Mouse (Mus musculus): ENCODE measurements around the gene Filip1l.

Gene Filip1l

DNA sequence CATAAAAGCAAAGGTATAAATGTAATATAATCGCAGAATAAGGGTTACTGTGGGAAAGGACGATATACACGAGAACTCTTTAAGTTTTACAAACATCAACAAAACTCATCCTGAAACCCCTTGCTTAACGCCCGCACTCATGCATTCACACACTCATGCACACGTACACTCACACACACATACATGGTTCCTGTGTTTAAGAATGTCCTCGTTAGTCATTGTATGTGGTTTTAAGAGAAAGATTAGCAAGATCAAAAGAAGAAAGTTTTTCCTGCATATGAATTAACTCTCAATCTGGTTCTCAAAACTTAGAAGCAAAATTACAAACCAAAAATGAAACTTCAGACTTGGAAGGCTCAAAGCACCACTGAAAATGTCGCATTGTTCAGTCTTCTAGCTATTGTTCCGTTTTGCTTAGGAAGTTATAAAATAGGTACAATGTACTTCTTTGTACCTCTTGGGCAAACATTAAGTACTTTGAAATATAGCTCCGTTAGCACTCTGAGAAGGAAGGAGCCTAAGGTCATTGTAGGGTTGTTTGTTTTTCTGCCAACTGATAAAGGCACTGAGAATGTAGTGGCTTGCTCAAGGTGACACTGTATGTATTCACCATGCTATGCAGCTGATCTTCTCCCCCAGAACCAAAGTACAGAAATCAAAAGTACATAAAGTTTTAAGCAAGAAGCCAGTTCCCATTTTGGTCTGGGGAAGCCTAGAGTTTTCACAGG lies 142.7 kb downstream of the Filip1l start:
- in situ Hi-C loops (cut with MboI; ENCODE audit: low pct_unique_long_range_greater_than_20kb in 1 of 2, low sequenced_read_pairs in 2 of 2, unreplicated experiment in 1 of 2): no loop called here

DNA sequence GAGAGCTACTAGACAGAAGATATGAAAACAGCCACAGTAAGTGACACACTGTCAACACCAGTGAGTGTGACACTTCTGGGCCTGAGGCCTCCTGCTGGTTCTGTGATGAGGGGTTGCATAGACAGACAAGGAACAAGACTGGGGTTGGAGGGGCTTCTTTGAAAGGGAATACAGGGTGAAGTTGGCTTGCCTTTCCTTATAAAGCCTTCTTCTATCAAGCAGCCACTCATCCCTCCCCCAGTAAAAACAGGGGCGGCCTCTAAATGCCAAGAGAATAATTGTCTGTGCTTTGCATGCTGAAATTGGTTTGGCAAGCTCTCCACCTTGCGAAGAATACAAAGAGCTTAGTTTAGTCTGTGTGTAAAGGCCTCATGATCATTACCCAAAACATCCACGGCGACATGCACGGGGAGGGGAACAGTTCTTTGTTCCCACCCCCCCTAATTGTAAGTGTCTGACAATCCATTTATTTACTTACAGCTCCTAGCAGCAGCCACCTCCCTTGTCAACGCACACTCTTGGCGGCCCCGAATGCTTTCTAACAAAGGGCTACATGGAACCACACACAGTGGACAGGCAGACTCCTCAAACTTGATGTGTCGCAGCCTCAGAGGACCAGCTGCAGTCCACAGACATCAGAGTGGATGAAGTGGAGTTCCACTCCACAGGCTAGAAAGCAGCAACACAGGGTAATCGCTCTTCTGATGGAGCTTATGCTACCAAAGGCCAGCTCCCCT lies 143.7 kb downstream of the Filip1l start:
- in situ Hi-C loops (cut with MboI; ENCODE audit: low pct_unique_long_range_greater_than_20kb in 1 of 2, low sequenced_read_pairs in 2 of 2, unreplicated experiment in 1 of 2): no loop called here

DNA sequence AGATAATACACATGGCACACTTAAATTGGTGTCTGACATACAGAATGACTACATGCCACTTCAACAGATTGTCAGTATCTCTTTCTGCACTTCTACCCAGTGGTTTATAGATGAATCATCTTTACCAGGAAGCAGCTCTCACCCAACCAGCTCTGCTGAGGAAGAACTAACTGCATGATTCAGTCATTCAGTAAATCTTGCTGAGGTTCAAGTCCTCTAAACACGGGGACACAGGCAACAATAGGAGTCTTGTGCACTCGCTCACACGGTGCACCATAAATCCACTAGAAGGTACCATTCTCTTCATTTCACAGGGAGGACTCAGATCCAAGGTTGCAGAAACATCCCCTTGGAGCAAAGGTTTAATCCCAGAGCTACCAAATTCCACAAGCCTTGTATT lies 148.0 kb downstream of the Filip1l start:
- in situ Hi-C loops (cut with MboI; ENCODE audit: low pct_unique_long_range_greater_than_20kb in 1 of 2, low sequenced_read_pairs in 2 of 2, unreplicated experiment in 1 of 2): no loop called here

DNA sequence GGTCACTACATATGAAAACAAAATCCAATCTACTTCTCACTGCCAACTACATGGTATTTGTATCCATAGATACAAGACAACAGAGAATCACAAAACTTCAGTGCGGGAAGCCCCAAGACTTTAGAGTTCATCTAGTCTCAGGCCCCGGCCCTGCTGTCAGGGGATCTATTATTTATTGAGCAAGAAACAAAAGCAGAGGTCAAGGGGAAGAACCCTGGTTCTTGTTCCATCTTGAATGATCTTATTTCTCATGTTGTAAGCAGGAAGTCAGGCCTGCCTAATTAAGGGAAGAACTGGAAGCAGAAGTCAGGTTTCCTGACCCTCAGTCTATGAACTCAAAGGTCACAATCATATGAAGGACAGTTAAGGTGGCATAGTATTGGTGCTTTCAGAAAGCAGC lies 149.3 kb downstream of the Filip1l start:
- in situ Hi-C loops (cut with MboI; ENCODE audit: low pct_unique_long_range_greater_than_20kb in 1 of 2, low sequenced_read_pairs in 2 of 2, unreplicated experiment in 1 of 2): no loop called here

DNA sequence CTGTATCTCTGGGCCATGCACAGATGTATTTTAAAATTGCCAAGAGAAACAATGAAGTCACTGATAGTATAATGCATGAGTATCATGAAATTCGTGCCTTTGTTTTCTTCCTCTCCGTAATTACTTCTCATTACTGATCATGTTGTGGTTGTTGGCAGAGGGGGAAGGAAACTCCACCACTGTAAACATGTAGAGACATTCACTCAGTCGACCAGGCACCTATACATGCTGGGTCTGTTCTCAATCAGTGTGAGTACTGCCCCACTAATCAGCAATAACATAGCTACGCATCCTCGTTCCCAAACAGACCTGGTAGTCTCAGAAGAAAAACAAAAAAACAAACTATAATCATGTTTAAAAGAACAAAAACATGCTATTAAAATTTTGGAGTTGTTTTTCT lies 149.9 kb downstream of the Filip1l start:
- in situ Hi-C loops (cut with MboI; ENCODE audit: low pct_unique_long_range_greater_than_20kb in 1 of 2, low sequenced_read_pairs in 2 of 2, unreplicated experiment in 1 of 2): no loop called here

DNA sequence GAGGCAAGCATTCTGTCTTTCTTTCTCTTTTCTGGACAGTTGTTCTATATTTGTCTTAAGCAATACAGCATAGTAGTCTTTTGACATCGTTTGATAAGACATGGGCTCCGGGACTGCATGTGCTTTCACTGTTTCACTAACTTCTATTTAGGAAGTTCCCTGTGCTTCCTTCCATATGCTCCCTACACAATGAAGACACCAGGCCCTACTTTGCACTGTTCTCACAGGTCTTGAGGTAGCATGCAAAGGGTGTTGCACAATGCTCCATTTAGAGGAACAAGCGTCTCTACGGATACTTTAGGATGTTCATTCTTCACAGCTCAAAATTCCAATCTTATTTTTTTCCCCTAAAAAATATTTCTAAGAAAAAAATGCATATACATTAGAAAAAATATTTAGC lies 151.8 kb downstream of the Filip1l start:
- in situ Hi-C loops (cut with MboI; ENCODE audit: low pct_unique_long_range_greater_than_20kb in 1 of 2, low sequenced_read_pairs in 2 of 2, unreplicated experiment in 1 of 2): no loop called here

DNA sequence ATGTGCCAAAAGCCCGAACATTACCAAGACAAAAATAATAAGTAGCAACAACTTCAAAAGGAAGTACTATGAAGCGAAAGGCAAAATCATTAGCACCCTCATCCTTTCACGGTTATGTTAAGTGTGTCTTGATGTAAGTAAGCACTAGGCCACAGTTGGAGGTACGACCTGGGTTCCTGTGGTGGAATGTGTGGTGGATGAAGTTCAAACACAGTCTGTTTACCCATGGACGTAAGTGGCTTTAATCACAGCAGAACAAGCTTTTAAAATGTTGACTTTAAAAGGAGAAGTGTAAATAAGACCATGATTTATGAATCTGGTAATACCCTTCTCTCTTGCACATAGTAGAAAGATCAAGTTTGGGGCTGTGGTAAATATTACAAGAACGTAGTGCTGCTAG lies 153.2 kb downstream of the Filip1l start:
- in situ Hi-C loops (cut with MboI; ENCODE audit: low pct_unique_long_range_greater_than_20kb in 1 of 2, low sequenced_read_pairs in 2 of 2, unreplicated experiment in 1 of 2): no loop called here

DNA sequence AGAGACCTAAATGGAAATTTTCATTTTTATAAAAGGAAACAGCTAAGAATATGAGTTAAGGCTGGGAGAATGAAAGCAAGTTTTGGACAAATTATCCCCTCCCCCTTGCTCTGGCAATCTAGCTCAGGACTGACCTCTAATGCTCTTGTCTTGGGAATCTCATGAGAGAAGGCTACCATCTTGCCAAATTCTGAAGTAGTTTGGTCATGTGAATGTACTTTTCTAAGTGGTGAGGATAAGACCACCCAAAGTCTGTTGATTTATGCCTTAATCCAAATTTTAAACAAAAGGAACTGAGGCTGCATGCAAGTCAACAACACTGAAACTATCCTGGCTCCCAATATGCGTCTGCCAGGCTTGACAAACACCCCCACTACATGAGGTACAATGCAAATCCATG lies 155.5 kb downstream of the Filip1l start:
- in situ Hi-C loops (cut with MboI; ENCODE audit: low pct_unique_long_range_greater_than_20kb in 1 of 2, low sequenced_read_pairs in 2 of 2, unreplicated experiment in 1 of 2): no loop called here

DNA sequence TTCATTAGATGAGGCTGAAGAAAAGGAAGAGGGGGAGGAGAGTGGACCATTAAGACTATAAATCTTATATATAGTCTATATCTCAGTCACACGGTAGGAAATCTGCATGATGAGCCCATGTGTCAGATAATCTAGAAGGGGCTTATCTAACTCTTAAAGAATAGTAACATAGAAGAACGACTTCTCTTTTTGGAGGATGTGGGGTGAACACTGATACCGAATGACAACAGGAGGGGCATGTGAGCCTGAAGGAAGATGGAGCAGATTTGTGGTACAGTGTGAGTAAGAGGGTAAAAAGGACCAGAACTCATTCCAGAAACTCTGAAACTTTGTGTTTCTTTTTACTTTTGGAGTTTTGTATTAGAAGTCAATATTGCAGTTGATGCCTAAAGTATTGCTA lies 156.2 kb downstream of the Filip1l start:
- in situ Hi-C loops (cut with MboI; ENCODE audit: low pct_unique_long_range_greater_than_20kb in 1 of 2, low sequenced_read_pairs in 2 of 2, unreplicated experiment in 1 of 2): no loop called here

DNA sequence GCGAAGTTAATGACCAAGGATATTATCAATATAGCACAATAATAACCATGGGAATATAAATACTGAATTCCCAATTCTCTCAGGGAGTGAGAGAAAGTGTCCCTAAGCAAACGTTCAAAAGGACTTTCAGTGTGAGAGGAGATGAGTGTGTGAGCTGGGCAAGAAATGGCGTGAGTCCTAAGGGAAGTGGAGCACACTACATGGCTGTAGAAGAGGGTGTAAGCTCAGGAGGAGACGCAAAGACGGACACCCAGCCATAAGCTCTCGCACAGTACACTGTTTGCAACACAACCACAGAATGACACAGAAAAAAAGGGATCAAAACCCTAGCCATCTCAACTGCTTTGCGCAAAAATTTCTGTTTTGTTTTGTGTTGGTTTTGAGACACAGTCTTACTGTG lies 160.7 kb downstream of the Filip1l start:
- in situ Hi-C loops (cut with MboI; ENCODE audit: low pct_unique_long_range_greater_than_20kb in 1 of 2, low sequenced_read_pairs in 2 of 2, unreplicated experiment in 1 of 2): no loop called here

DNA sequence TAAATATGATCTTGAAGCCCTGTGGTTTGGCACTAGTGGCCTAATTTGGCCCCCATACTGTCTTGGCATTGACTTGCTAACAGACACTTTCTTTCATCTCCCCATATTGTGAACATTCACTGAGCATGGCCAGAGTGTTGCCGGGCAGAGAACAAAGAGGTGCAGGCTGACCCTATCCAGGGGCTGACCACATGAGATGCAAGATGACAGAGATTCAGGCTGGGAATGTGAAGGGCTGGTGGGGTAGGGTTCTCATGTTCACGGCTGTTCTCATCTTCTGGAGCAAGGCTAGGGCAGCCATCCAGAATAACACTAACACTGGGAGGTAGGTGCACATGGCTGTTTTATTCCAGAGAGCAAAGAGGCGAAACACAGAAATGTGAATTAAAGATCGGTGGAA lies 161.5 kb downstream of the Filip1l start:
- in situ Hi-C loops (cut with MboI; ENCODE audit: low pct_unique_long_range_greater_than_20kb in 1 of 2, low sequenced_read_pairs in 2 of 2, unreplicated experiment in 1 of 2): no loop called here

DNA sequence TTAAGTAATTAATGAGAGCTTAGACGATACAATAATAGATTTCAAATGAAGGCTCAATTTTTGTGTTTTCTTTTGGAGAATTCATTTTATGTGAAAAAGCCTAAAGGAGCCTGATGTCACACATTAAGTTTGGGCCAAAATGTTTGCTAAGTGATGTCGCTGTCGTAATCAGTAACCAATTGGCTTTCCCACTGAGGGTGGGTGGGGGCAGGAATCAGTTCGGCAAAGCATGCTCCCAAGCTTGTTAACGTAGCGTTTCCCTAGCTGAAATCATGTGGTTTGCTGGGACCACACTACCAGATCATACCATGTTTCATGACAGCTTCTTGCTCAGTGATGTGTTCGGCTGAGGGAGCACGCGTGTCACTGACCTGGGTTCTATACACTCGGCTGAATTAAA lies 162.7 kb downstream of the Filip1l start:
- in situ Hi-C loops (cut with MboI; ENCODE audit: low pct_unique_long_range_greater_than_20kb in 1 of 2, low sequenced_read_pairs in 2 of 2, unreplicated experiment in 1 of 2): no loop called here

DNA sequence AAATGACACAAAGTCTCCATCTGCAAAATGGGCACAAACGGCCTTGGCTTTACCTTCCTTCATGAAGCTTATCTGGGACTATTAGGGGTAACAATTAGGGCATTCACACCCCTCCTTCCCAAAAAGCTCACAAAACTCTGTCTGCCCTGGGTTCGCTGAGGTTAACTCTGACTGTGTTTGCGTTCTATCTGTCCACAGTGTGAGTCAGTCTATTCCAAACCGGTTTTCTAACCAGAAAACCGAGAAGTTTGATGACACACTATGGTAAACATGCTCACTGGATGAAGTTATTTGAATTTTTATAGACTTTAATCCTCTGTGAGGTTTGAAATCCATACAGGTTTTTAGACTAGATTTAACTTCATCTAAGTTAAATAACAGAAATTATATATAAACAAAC lies 172.2 kb downstream of the Filip1l start:
- in situ Hi-C loops (cut with MboI; ENCODE audit: low pct_unique_long_range_greater_than_20kb in 1 of 2, low sequenced_read_pairs in 2 of 2, unreplicated experiment in 1 of 2): no loop called here

DNA sequence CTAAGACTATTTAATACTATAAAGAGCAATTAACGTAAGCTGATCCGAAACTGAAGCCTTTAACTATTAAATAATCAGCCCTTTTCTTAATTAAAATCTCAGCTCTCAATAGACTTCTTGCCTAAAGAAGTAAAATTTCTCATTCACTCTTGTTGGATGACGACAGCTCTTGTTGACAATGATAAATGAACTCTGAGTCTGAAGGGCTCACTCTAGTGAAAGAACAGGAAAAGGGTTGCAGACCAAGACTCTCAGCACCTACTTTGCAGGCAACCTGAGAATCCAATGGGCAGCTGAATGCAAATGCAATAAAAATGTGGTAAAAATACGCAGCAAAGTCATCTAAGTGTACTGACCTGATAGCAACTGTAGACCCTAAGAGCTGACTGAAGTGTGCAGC lies 172.6 kb downstream of the Filip1l start:
- in situ Hi-C loops (cut with MboI; ENCODE audit: low pct_unique_long_range_greater_than_20kb in 1 of 2, low sequenced_read_pairs in 2 of 2, unreplicated experiment in 1 of 2): no loop called here

DNA sequence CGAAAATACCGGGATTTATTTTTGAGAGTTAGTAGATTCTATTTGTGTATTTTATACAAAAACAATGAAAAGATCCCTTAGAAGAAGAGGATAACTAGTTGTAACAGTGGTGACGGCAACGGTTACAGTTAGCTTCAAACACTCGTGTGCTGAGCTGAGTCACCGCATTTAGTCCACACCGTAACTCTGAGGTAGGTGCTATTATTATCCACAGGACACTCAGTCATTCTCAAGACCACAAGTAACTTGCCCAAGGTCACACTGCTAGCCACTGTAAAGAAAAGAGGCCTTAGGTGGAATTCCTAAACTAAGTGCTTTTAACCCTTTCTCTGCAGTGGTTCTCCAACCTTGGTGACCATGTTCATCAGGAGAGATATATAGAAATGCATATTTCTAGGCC lies 174.0 kb downstream of the Filip1l start:
- in situ Hi-C loops (cut with MboI; ENCODE audit: low pct_unique_long_range_greater_than_20kb in 1 of 2, low sequenced_read_pairs in 2 of 2, unreplicated experiment in 1 of 2): no loop called here

DNA sequence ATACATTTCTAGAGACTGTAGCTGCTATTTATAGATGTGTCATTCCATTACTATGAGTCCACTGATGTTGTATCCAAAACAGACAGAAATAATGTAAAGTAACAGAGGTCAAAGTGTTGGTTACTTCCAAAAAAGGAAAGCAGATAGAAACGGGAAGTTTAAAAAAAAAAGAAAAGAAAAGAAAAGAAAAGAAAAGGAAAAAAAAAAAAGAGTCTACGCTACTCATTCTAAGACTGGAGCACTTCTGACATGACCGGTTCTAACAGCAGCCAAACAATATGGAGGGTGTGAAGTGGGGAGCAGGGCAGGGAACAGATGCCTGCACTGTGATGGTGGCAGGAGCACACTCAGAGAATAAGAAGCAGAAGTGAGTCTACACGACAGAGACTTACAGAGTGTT lies 175.6 kb downstream of the Filip1l start:
- in situ Hi-C loops (cut with MboI; ENCODE audit: low pct_unique_long_range_greater_than_20kb in 1 of 2, low sequenced_read_pairs in 2 of 2, unreplicated experiment in 1 of 2): no loop called here

DNA sequence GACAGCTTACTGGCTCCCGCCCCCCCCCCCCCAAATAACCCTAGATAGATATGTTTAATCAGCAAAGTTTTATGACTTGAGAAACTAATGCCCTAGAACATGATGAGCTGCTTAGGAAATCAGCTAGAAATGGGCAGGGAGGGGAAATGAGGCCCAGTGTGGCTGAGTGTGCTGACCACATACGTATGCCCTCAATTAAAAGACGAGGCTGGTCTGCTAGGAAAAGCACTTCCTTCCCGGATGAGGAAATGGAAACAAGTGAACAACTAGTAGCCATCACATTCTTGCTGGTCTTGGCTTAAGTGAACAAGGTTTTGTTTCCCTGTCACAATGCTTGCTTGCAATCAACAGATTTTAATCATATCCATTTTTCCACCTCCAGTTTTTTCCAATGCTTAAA lies 177.7 kb downstream of the Filip1l start:
- in situ Hi-C loops (cut with MboI; ENCODE audit: low pct_unique_long_range_greater_than_20kb in 1 of 2, low sequenced_read_pairs in 2 of 2, unreplicated experiment in 1 of 2): no loop called here

DNA sequence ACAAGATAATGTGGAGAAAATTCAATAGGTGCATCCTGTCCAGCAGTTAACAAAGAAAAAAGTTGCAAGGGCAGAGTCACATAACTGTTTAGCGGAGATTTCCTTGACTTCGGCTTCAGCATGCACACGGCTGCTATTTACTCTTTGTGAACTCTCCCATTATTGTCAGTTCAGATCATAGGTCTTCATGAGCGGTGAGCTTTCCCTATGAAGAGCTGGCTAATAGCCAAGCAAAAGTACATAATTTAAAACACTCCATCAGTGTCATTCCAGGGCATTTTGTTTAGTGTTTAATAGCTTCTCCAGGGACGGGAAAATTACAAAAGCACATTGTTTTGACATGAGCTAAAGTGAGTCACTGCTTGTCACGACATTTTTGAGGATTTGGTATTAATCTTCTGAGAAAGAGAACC lies 179.2 kb downstream of the Filip1l start:
- in situ Hi-C loops (cut with MboI; ENCODE audit: low pct_unique_long_range_greater_than_20kb in 1 of 2, low sequenced_read_pairs in 2 of 2, unreplicated experiment in 1 of 2): no loop called here

DNA sequence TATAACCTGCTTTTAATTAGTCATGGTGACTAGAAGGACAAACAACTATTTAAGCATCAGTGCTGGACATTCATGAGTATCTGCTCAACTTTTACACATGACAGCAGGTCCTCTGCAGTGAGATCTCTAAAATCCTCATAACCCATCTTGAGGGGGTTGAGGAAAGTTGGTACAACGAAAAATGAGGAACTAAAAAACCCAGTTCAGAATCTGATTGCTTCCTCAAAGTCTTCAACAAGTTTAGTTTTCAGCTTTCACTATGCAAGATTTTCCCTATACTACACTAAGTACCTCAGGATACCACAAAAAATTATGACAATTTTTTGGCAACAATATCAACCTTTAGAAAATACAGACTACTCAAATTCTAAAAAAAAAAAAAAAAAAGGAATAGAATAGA lies 181.5 kb downstream of the Filip1l start:
- in situ Hi-C loops (cut with MboI; ENCODE audit: low pct_unique_long_range_greater_than_20kb in 1 of 2, low sequenced_read_pairs in 2 of 2, unreplicated experiment in 1 of 2): no loop called here

DNA sequence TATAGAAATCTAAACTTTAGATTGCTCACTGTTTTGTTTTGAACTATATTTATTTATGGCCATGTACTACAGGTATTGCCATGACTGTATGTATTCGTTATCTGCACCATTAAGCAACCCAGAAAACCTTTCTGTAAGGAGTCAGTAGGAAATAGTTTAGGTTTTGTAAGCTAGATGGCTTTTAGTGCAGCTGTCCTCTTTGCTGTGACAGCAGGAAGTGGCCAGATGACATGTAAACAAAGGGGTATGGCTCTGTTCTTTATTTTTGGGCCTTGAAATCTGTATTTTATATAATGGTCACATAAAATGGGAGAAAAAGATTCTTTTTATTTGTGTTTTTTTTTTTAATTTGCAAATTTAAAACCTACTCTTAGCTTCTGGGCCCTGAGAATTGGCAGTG lies 181.9 kb downstream of the Filip1l start:
- in situ Hi-C loops (cut with MboI; ENCODE audit: low pct_unique_long_range_greater_than_20kb in 1 of 2, low sequenced_read_pairs in 2 of 2, unreplicated experiment in 1 of 2): no loop called here
